Comparison of ENCODE assay signal across 14 mouse cellular contexts in the genomic region with DNA sequence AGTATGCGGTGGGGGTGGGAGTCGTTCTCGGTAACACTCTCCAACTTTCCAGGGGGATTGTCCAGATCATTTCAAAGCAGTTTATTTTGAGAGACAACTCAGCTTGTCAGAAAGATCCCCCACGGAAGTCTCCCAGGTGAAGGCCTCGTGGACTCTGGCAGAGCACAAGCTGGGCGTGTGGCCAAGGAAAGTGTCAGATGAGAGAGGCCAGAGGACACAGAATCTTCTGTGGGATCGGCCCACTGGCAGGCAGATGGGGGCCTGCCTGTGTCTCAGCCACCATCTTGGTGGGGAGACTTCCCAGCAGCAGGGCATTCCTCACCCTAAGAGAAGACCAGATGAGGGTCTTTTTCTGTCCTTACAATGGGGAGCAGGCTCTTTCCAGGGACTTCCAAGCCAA.
A peak's percentile ranks its signal among the peaks of the same experiment; 100 is the strongest.
DNase-seq lines count a peak whose midpoint lies in the region; ATAC-seq and TF ChIP-seq lines count a peak whose summit lies in the region.
"Had no signal": no experiment of that assay in that cellular context is flagged by ENCODE, and none has a peak within 500 bp of the region (broad histone marks: within the 10 kb centered on the region; RNA-seq: fewer than 3 reads in every experiment).

No protein-coding gene starts in this region.

- H3K27me3 ChIP-seq in intestine, embryonic 14.5 days (replicated peaks; ENCODE audit: control insufficient read depth, insufficient read depth, low read length) = no peaks in the 10 kb centered on the region
- no peaks in the 10 kb centered on the region for H3K27me3 ChIP-seq in intestine, postnatal 0 days (replicated peaks; ENCODE audit: control insufficient read depth, insufficient read depth, low read length)
- H3K27me3 ChIP-seq: forebrain, embryonic 13.5 days; hindbrain, embryonic 15.5 days had no signal

- H3K4me3 ChIP-seq in intestine, embryonic 14.5 days (ENCODE audit: low read depth, low read length) = no peak overlapping the region
- H3K4me3 ChIP-seq in intestine, postnatal 0 days (ENCODE audit: low read depth, low read length) = no peak overlapping the region
- H3K4me3 ChIP-seq: forebrain, embryonic 13.5 days; hindbrain, embryonic 15.5 days; limb, embryonic 10.5 days had no signal

- WGBS in intestine, embryonic 14.5 days = 49% methylated on average over 7 of the region's 7 CpGs
- 63% methylated on average over 7 of the region's 7 CpGs for WGBS in intestine, postnatal 0 days

- intact Hi-C loops in heart, postnatal 14 days (cut with DNase I) = no loop called here

- peak overlapping the region; percentile 18; the same call in 1 of the 2 replicates for H3K27ac ChIP-seq in intestine, embryonic 14.5 days (ENCODE audit: low read depth)
- H3K27ac ChIP-seq in intestine, postnatal 0 days (ENCODE audit: low read depth, low read length) = no peak overlapping the region
- H3K27ac ChIP-seq: forebrain, embryonic 13.5 days; limb, embryonic 10.5 days had no signal

- TF ChIP-seq CTCF in intestine, postnatal 0 days (IDR thresholded peaks at IDR 0.05; ENCODE audit: low read depth) = no peak

- no peaks in the 10 kb centered on the region for H3K9me3 ChIP-seq in intestine, embryonic 14.5 days (ENCODE audit: control insufficient read depth, low read length)
- H3K9me3 ChIP-seq in intestine, postnatal 0 days (ENCODE audit: control insufficient read depth) = no peaks in the 10 kb centered on the region
- H3K9me3 ChIP-seq: forebrain, embryonic 13.5 days; hindbrain, embryonic 15.5 days; limb, embryonic 10.5 days had no signal

- peaks cover 3% of the 10 kb centered on the region; the same call in 1 of the 2 replicates for H3K4me1 ChIP-seq in intestine, embryonic 14.5 days (replicated peaks; ENCODE audit: control insufficient read depth, insufficient read depth, low read length)
- no peaks in the 10 kb centered on the region for H3K4me1 ChIP-seq in intestine, postnatal 0 days (replicated peaks; ENCODE audit: control insufficient read depth, insufficient read depth, low read length)
- H3K4me1 ChIP-seq: hindbrain, embryonic 15.5 days had no signal

- no peak for ATAC-seq in intestine, embryonic 14.5 days (replicated peaks; ENCODE audit: low FRiP score, low TSS enrichment, low read depth)
- no peak for ATAC-seq in intestine, postnatal 0 days
- ATAC-seq in erythroid progenitor cell, adult 5-6 weeks (replicated peaks; ENCODE audit: low FRiP score, poor library complexity, severe bottlenecking) = no peak
- ATAC-seq: forebrain, embryonic 13.5 days had no signal

- no peak for DNase-seq in intestine, embryonic 14.5 days (ENCODE audit: low spot score)
- DNase-seq in adrenal gland, postnatal 10 days = peak; percentile 59
- DNase-seq in cerebellum, postnatal 25 days = peak; percentile 67 to 82
- DNase-seq in heart, postnatal 14 days = peak; percentile 59 to 63
- no peak for DNase-seq in urinary bladder, postnatal 14 days (ENCODE audit: low spot score)
- no peak for DNase-seq in ovary, postnatal 36 days (ENCODE audit: low spot score)
- DNase-seq: lung, postnatal 4 days; right cerebral cortex, postnatal 4 days; thymus, postnatal 4 days had no signal

- H3K36me3 ChIP-seq in intestine, embryonic 14.5 days (ENCODE audit: control insufficient read depth, insufficient read depth, low read length) = no peaks in the 10 kb centered on the region; the same call in 1 of the 2 replicates
- peaks cover 22% of the 10 kb centered on the region for H3K36me3 ChIP-seq in intestine, postnatal 0 days (ENCODE audit: control insufficient read depth, insufficient read depth)
- H3K36me3 ChIP-seq: limb, embryonic 10.5 days had no signal

- H3K9ac ChIP-seq in intestine, embryonic 14.5 days (ENCODE audit: low read length) = no peak overlapping the region
- no peak overlapping the region for H3K9ac ChIP-seq in intestine, postnatal 0 days (ENCODE audit: low read depth, low read length)
- H3K9ac ChIP-seq: forebrain, embryonic 13.5 days; hindbrain, embryonic 15.5 days had no signal

- no peak overlapping the region for H3K4me2 ChIP-seq in intestine, embryonic 14.5 days (ENCODE audit: low read length)
- no peak overlapping the region for H3K4me2 ChIP-seq in intestine, postnatal 0 days (replicated peaks; ENCODE audit: low read depth)
- H3K4me2 ChIP-seq: forebrain, embryonic 13.5 days; hindbrain, embryonic 15.5 days had no signal

Comparison
In these comparisons a context has a peak if more than half of its experiments do, and no peak if none do; other contexts are left out.
1. DNase-seq: peak in adrenal gland, postnatal 10 days (single experiment), cerebellum, postnatal 25 days (2 of 2) and heart, postnatal 14 days (2 of 2); none in intestine, embryonic 14.5 days (single experiment), urinary bladder, postnatal 14 days (single experiment) and ovary, postnatal 36 days (single experiment).